Mouse (Mus musculus) heart, adult 18-20 months (tissue): ENCODE measurements around the gene Smarcal1. TPM values are rescaled to one million over a fixed set of nuclear protein-coding genes. Genes with fewer than 3 reads are reported as not detected.

ENCODE experiments used
- DNase-seq, 2 experiments: peaks; one replicate each; pipeline ENCODE4 v3.0.0; 2021 to 2022; ENCODE audit warnings: mixed read lengths in 1 of 2
- long read RNA-seq, 2 experiments: library from polyadenylated mRNA; stranded (forward); transcript quantifications; one replicate each; pipeline ENCODE4 v2.0.0; 2021
- total RNA-seq, 2 experiments: library from RNA; stranded (reverse); gene quantifications; 2 replicates each; pipeline ENCODE4 v1.2.3; 2021

Gene Smarcal1
- 10 to 100 TPM; 27.0 to 29.3 TPM for total RNA-seq
- long read RNA-seq, experiment 1, transcript Smarcal1-201 (17 exons, 3,059 nt): major isoform, 7 of 11 reads
- long read RNA-seq, experiment 1, partial matches to known transcripts: 2 of 11 reads
- long read RNA-seq, experiment 1, other reads (novel, unspliced or antisense): 1 of 11 reads
- long read RNA-seq, experiment 2, partial matches to known transcripts: 3 of 7 reads
- long read RNA-seq, experiment 2, other reads (novel, unspliced or antisense): 0 of 7 reads

GRCm38 (mm10) chr1:72582947-72583731 lies at the start of gene Smarcal1:
TSS of gene Smarcal1 (plus strand) at chr1:72583251.
- DNase-seq: peak; percentile 96 to 98

GRCm38 (mm10) chr1:72533439-72533838 lies 49.6 kb upstream of the Smarcal1 start:
- DNase-seq: no peak

GRCm38 (mm10) chr1:72535725-72536571 lies 47.1 kb upstream of the Smarcal1 start:
- no peak for DNase-seq

GRCm38 (mm10) chr1:72536611-72537351 lies 46.3 kb upstream of the Smarcal1 start, which contains the start of gene March4:
TSS of gene March4 (minus strand) at chr1:72536930.
- DNase-seq: peak; percentile 7 to 54

GRCm38 (mm10) chr1:72538266-72538665 lies 44.8 kb upstream of the Smarcal1 start:
- no peak for DNase-seq

- no peak for DNase-seq
Observed at GRCm38 (mm10) chr1:72550317-72550716, 32.7 kb upstream of the Smarcal1 start.

- no peak for DNase-seq
Observed at GRCm38 (mm10) chr1:72556471-72556870, 26.6 kb upstream of the Smarcal1 start.

- no peak for DNase-seq
Observed at GRCm38 (mm10) chr1:72558625-72559024, 24.4 kb upstream of the Smarcal1 start.

- no peak for DNase-seq
Observed at GRCm38 (mm10) chr1:72564334-72564962, 18.6 kb upstream of the Smarcal1 start.

GRCm38 (mm10) chr1:72567056-72567455 lies 16.0 kb upstream of the Smarcal1 start:
- DNase-seq: no peak

GRCm38 (mm10) chr1:72568725-72569124 lies 14.3 kb upstream of the Smarcal1 start:
- no peak for DNase-seq

GRCm38 (mm10) chr1:72574047-72574446 lies 9.0 kb upstream of the Smarcal1 start:
- DNase-seq: no peak

GRCm38 (mm10) chr1:72574608-72575007 lies 8.4 kb upstream of the Smarcal1 start:
- no peak for DNase-seq

- DNase-seq: no peak
Observed at GRCm38 (mm10) chr1:72575121-72575520, 7.9 kb upstream of the Smarcal1 start.

- no peak for DNase-seq
Observed at GRCm38 (mm10) chr1:72577481-72577922, 5.5 kb upstream of the Smarcal1 start.

- no peak for DNase-seq
Observed at GRCm38 (mm10) chr1:72578351-72578750, 4.7 kb upstream of the Smarcal1 start.

- DNase-seq: no peak
Observed at GRCm38 (mm10) chr1:72578806-72579205, 4.2 kb upstream of the Smarcal1 start.

- no peak for DNase-seq
Observed at GRCm38 (mm10) chr1:72583906-72584305, 855 bp downstream of the Smarcal1 start.

- no peak for DNase-seq
Observed at GRCm38 (mm10) chr1:72585971-72586875, 3.2 kb downstream of the Smarcal1 start.

GRCm38 (mm10) chr1:72587532-72587931 lies 4.5 kb downstream of the Smarcal1 start:
- no peak for DNase-seq
